Mouse (Mus musculus): Measurements from ENCODE around the gene Sh3tc1.

The Sh3tc1 gene

DNA sequence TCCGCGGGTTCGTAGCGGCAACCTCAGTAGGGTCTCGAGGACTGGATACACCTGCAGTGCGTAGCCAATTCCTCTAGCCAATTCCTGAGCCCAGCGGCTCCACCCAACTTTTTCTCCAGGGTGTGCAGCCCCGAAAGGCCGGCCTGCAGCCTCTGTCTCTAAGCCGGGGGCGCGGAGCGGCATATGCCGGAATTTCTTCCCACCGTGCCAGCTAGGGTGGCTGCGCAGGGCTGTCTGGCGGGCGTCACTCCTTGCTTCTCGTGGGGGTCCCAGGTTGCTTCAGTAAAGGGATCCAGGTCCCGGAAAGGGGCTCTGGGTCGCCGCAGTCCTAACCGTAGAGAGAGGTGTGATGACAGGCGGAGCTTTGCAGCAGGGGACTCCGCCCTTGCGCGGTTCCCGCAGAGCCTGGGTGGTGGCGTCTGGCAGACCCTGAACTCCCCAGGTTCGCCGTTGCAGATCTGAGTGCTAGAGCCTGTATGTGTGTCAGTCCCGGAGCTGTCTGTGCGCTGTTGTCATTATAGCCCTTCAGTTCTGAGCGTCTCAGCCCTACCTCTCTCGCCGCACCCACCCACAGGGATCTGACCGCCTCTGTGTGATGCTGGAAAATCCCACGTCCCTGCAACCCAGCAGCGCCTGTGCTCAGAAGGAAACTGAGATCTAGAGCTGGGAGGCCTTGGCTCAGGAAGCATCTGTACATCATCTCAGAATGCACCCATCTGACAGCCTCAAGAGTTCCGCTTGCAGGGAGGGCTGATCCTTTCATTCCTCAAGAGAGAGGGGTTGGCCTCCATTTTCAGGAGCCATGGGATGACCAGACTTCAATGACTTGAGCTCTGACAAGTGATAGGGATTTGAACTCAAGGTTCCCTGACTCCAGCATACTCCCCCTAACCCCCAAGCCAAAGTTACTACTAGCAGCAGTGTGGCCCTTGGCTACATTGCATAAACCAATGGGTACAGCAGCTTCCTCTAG, 18.6 kb upstream of the Sh3tc1 start:
- peaks cover 68% of the 10 kb centered on the region for H3K4me1 ChIP-seq (replicated peaks; ENCODE audit: low read depth, low read length)
- peaks cover 21% of the 10 kb centered on the region for H3K27me3 ChIP-seq (ENCODE audit: insufficient read depth, low read length)
- H3K9me3 ChIP-seq (ENCODE audit: low read length): no peaks in the 10 kb centered on the region
- H3K4me3 ChIP-seq (replicated peaks; ENCODE audit: low read length): peak overlapping the region; percentile 95
- no peaks in the 10 kb centered on the region for H3K36me3 ChIP-seq (ENCODE audit: insufficient read depth, low read length)
- TF ChIP-seq POU5F1 (IDR thresholded peaks at IDR 0.05; ENCODE audit: borderline replicate concordance, low read length): no peak
- no peak for TF ChIP-seq CTCF (conservative IDR thresholded peaks at IDR 0.05; ENCODE audit: low read length)
- TF ChIP-seq NANOG (IDR thresholded peaks at IDR 0.05; ENCODE audit: borderline replicate concordance, low read length): no peak

GRCm38 (mm10) chr5:35757639-35758001, 17.8 kb upstream of the Sh3tc1 start, which contains the start of gene Ablim2:
Gene Ablim2, plus strand, starts transcription at chr5:35757880.
- H3K9me3 ChIP-seq (ENCODE audit: low read length): no peaks in the 10 kb centered on the region
- no peaks in the 10 kb centered on the region for H3K36me3 ChIP-seq (ENCODE audit: insufficient read depth, low read length)

DNA sequence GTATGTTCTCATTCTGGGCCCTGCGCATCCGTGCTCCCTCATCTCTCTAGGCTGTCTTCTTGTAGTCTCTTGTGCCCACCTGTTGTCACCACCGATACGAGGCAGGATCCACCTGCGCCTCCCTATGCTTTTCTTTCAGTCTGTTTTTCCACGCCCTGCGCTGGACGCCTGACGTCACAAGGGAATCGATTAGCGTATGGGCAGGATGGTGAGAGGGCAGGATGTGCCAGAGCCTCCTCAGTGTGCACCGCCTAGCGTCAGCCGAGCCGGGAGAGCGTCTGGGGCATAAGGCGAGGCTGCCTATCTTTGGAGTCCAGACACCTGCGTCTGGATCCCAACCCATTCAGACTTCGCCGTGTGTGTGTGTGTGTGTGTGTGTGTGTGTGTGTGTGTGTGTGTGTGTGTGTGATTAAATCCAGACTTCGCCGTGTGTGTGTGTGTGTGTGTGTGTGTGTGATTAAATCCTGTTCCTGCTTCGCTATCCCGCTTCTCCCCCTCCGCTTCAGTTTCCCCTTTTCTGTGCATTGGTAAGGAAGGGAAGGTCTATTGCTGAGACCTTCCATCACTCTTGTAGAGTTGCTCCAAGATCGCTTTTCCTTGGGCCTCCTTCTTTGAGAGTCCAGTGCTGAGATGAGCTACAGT, 17.3 kb upstream of the Sh3tc1 start:
- no peaks in the 10 kb centered on the region for H3K36me3 ChIP-seq (ENCODE audit: insufficient read depth, low read length)
- H3K4me3 ChIP-seq (replicated peaks; ENCODE audit: low read length): peak overlapping the region; percentile 95
- TF ChIP-seq NANOG (IDR thresholded peaks at IDR 0.05; ENCODE audit: borderline replicate concordance, low read length) (no peak), POU5F1 (IDR thresholded peaks at IDR 0.05; ENCODE audit: borderline replicate concordance, low read length) (no peak), CTCF (conservative IDR thresholded peaks at IDR 0.05; ENCODE audit: low read length) (no peak)
- H3K4me1 ChIP-seq (replicated peaks; ENCODE audit: low read depth, low read length): peaks cover 68% of the 10 kb centered on the region
- peaks cover 21% of the 10 kb centered on the region for H3K27me3 ChIP-seq (ENCODE audit: insufficient read depth, low read length)
- H3K9me3 ChIP-seq (ENCODE audit: low read length): no peaks in the 10 kb centered on the region

More at GRCm38 (mm10) chr5:35757639-35758001, 17.8 kb upstream of the Sh3tc1 start, which contains the start of gene Ablim2:
- Histone ChIP-seq H3K27me3 (ENCODE audit: insufficient read depth, low read length) (peaks cover 21% of the 10 kb centered on the region), H3K4me3 (replicated peaks; ENCODE audit: low read length) (peak within 1 kb of the TSS; percentile 95), H3K4me1 (replicated peaks; ENCODE audit: low read depth, low read length) (peaks cover 68% of the 10 kb centered on the region)
- TF ChIP-seq NANOG (IDR thresholded peaks at IDR 0.05; ENCODE audit: borderline replicate concordance, low read length) (no peak), CTCF (conservative IDR thresholded peaks at IDR 0.05; ENCODE audit: low read length) (no peak)

GRCm38 (mm10) chr5:35756020-35756419, 16.2 kb upstream of the Sh3tc1 start:
- TF ChIP-seq NANOG (IDR thresholded peaks at IDR 0.05; ENCODE audit: borderline replicate concordance, low read length): no peak
- no peak for TF ChIP-seq POU5F1 (IDR thresholded peaks at IDR 0.05; ENCODE audit: borderline replicate concordance, low read length)
- TF ChIP-seq CTCF (conservative IDR thresholded peaks at IDR 0.05; ENCODE audit: low read length): no peak
- H3K4me3 ChIP-seq (replicated peaks; ENCODE audit: low read length): no peak overlapping the region
- peaks cover 21% of the 10 kb centered on the region for H3K27me3 ChIP-seq (ENCODE audit: insufficient read depth, low read length)
- H3K4me1 ChIP-seq (replicated peaks; ENCODE audit: low read depth, low read length): peaks cover 58% of the 10 kb centered on the region
- H3K9me3 ChIP-seq (ENCODE audit: low read length): no peaks in the 10 kb centered on the region
- no peaks in the 10 kb centered on the region for H3K36me3 ChIP-seq (ENCODE audit: insufficient read depth, low read length)

- Histone ChIP-seq H3K36me3 (ENCODE audit: insufficient read depth, low read length) (no peaks in the 10 kb centered on the region), H3K4me3 (replicated peaks; ENCODE audit: low read length) (no peak overlapping the region), H3K27me3 (ENCODE audit: insufficient read depth, low read length) (peaks cover 21% of the 10 kb centered on the region), H3K9me3 (ENCODE audit: low read length) (no peaks in the 10 kb centered on the region), H3K4me1 (replicated peaks; ENCODE audit: low read depth, low read length) (peaks cover 53% of the 10 kb centered on the region)
- TF ChIP-seq CTCF (conservative IDR thresholded peaks at IDR 0.05; ENCODE audit: low read length) (peak; percentile 90), POU5F1 (IDR thresholded peaks at IDR 0.05; ENCODE audit: borderline replicate concordance, low read length) (no peak), NANOG (IDR thresholded peaks at IDR 0.05; ENCODE audit: borderline replicate concordance, low read length) (no peak)
Measured at GRCm38 (mm10) chr5:35755131-35755733, 15.4 kb upstream of the Sh3tc1 start.

DNA sequence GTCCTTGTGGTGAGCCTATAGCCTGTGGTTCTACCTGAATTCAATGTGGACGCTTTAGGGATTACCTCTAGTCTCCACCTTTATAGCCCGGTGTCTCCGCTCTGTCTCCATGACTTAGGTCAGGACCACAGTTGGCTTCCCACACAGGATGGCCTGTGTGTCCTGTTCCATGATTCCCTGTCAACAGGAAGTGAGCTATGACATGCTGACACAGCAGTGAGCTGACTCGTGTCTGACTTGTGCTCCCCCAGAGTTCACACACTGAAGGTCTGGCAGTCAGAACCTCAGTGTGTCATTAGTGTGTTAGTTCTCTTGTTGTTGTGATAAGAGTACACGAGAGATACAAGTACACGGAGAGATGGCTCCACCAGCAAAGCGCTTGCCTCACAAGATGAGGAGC, 11.2 kb upstream of the Sh3tc1 start:
- Histone ChIP-seq H3K9me3 (ENCODE audit: low read length) (no peaks in the 10 kb centered on the region), H3K4me3 (replicated peaks; ENCODE audit: low read length) (no peak overlapping the region), H3K36me3 (ENCODE audit: insufficient read depth, low read length) (no peaks in the 10 kb centered on the region), H3K27me3 (ENCODE audit: insufficient read depth, low read length) (0 out of 2 replicates have a peak, but pooled peaks cover 2% of the 10 kb centered on the region), H3K4me1 (replicated peaks; ENCODE audit: low read depth, low read length) (peaks cover 23% of the 10 kb centered on the region)
- TF ChIP-seq NANOG (IDR thresholded peaks at IDR 0.05; ENCODE audit: borderline replicate concordance, low read length) (no peak), POU5F1 (IDR thresholded peaks at IDR 0.05; ENCODE audit: borderline replicate concordance, low read length) (no peak), CTCF (conservative IDR thresholded peaks at IDR 0.05; ENCODE audit: low read length) (no peak)

- Histone ChIP-seq H3K9me3 (ENCODE audit: low read length) (no peaks in the 10 kb centered on the region), H3K27me3 (ENCODE audit: insufficient read depth, low read length) (0 out of 2 replicates have a peak, but pooled peaks cover 2% of the 10 kb centered on the region), H3K36me3 (ENCODE audit: insufficient read depth, low read length) (no peaks in the 10 kb centered on the region), H3K4me3 (replicated peaks; ENCODE audit: low read length) (no peak overlapping the region), H3K4me1 (replicated peaks; ENCODE audit: low read depth, low read length) (peaks cover 14% of the 10 kb centered on the region)
- no peak for TF ChIP-seq CTCF (conservative IDR thresholded peaks at IDR 0.05; ENCODE audit: low read length)
- TF ChIP-seq POU5F1 (IDR thresholded peaks at IDR 0.05; ENCODE audit: borderline replicate concordance, low read length): no peak
- TF ChIP-seq NANOG (IDR thresholded peaks at IDR 0.05; ENCODE audit: borderline replicate concordance, low read length): no peak
Measured at GRCm38 (mm10) chr5:35750026-35750425, 10.2 kb upstream of the Sh3tc1 start.

DNA sequence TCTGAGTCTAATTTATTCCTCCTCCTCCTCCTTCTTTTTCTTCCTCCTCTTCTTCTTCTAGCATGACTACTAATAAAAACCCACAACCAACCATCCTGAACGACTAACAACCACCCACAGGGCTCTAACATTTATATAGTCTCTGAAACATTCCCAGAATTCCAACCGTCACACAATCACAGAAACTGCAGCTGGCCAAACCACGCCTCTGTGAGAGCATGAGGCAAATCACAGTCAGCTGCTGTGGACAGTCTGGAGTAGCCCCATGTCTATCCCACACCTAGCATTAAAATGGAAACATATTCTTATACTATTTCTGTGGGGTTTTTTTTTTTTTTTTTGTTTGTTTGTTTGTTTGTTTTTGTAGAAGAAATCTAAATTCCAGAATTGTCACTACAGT, 9.6 kb upstream of the Sh3tc1 start:
- Histone ChIP-seq H3K4me3 (replicated peaks; ENCODE audit: low read length) (no peak overlapping the region), H3K36me3 (ENCODE audit: insufficient read depth, low read length) (no peaks in the 10 kb centered on the region), H3K4me1 (replicated peaks; ENCODE audit: low read depth, low read length) (peaks cover 8% of the 10 kb centered on the region), H3K9me3 (ENCODE audit: low read length) (no peaks in the 10 kb centered on the region), H3K27me3 (ENCODE audit: insufficient read depth, low read length) (0 out of 2 replicates have a peak, but pooled peaks cover 2% of the 10 kb centered on the region)
- no peak for TF ChIP-seq POU5F1 (IDR thresholded peaks at IDR 0.05; ENCODE audit: borderline replicate concordance, low read length)

All from E14TG2a.4 (cell line).